Comparison of ENCODE assay signal across 8 mouse cellular contexts in genomic region chr11:60176975-60177657, GRCm38 (mm10). TPM values are rescaled to one million over a fixed set of nuclear protein-coding genes. Genes with fewer than 3 reads are reported as not detected.
A peak's percentile ranks its signal among the peaks of the same experiment; 100 is the strongest.
DNase-seq lines count a peak whose midpoint lies in the region; ATAC-seq and TF ChIP-seq lines count a peak whose summit lies in the region.

No protein-coding gene starts in this region.

- TF ChIP-seq CTCF in kidney, adult 2 months (conservative IDR thresholded peaks at IDR 0.05; ENCODE audit: insufficient read depth, insufficient read length, low read depth, low read length), result no peak

- no peak for TF ChIP-seq POLR2A in kidney, adult 2 months (IDR thresholded peaks at IDR 0.05; ENCODE audit: low read depth, low read length)
- no peak for TF ChIP-seq POLR2A in myocyte (IDR thresholded peaks at IDR 0.05; ENCODE audit: insufficient read length, low read depth)

- peak; percentile 42 for ATAC-seq in limb, embryonic 13.5 days (ENCODE audit: low FRiP score, low read depth)
- ATAC-seq in activated CD4-positive, CD25-positive, alpha-beta regulatory T cell, adult 4 months, result no peak

- no peaks in the 10 kb centered on the region for H3K36me3 ChIP-seq in kidney, adult 2 months (ENCODE audit: control insufficient read depth, insufficient read depth, low read length)
- peaks cover 5% of the 10 kb centered on the region for H3K36me3 ChIP-seq in limb, embryonic 13.5 days
- no peaks in the 10 kb centered on the region for H3K36me3 ChIP-seq in myocyte (ENCODE audit: control insufficient read depth, insufficient read depth)

- H3ac ChIP-seq in myocyte (ENCODE audit: control insufficient read depth, insufficient read length), result peak overlapping the region; percentile 71

- peak overlapping the region; percentile 100 for H3K4me2 ChIP-seq in limb, embryonic 13.5 days (replicated peaks)
- peak overlapping the region; percentile 83 for H3K4me2 ChIP-seq in myocyte (ENCODE audit: low read depth)

- H3K9ac ChIP-seq in limb, embryonic 13.5 days, result peak overlapping the region; percentile 79

- H3K4me3 ChIP-seq in kidney, adult 2 months (ENCODE audit: insufficient read depth, low read depth, low read length), result peak overlapping the region; percentile 48
- peak overlapping the region; percentile 69 for H3K4me3 ChIP-seq in limb, embryonic 13.5 days
- H3K4me3 ChIP-seq in myocyte, result peak overlapping the region; percentile 29

- H3K4me1 ChIP-seq in kidney, adult 2 months (ENCODE audit: control insufficient read depth, insufficient read depth, low read length), result peaks cover 22% of the 10 kb centered on the region
- peaks cover 97% of the 10 kb centered on the region for H3K4me1 ChIP-seq in limb, embryonic 13.5 days

- peaks cover 35% of the 10 kb centered on the region for H3K79me2 ChIP-seq in myocyte (ENCODE audit: control insufficient read depth, insufficient read depth)

- intact Hi-C loops in gastrocnemius, postnatal 14 days (cut with DNase I; ENCODE audit: low total_unique reads), result loop anchor here (5.0 kb wide), 1 partner anchor 35 kb away; no protein-coding TSS in a partner anchor

- H3K27ac ChIP-seq in kidney, adult 2 months (ENCODE audit: insufficient read depth, low read depth, low read length), result peak overlapping the region; percentile 72
- peak overlapping the region; percentile 79 for H3K27ac ChIP-seq in limb, embryonic 13.5 days

- 21% methylated on average over 42 of the region's 42 CpGs for WGBS in kidney, adult 2 months
- 2% methylated on average over 42 of the region's 42 CpGs for WGBS in limb, embryonic 13.5 days

- H3K27me3 ChIP-seq in kidney, adult 2 months (replicated peaks; ENCODE audit: control insufficient read depth, insufficient read depth, low read length), result no peaks in the 10 kb centered on the region
- no peaks in the 10 kb centered on the region for H3K27me3 ChIP-seq in limb, embryonic 13.5 days
- H3K27me3 ChIP-seq in myocyte (ENCODE audit: control insufficient read depth, insufficient read depth, insufficient read length), result no peaks in the 10 kb centered on the region

- H3K9me3 ChIP-seq in limb, embryonic 13.5 days, result no peaks in the 10 kb centered on the region

- DNase-seq in gastrocnemius, adult 18-20 months (ENCODE audit: low spot score), result peak; percentile 29
- DNase-seq in gastrocnemius, postnatal 14 days, result no peak
- peak; percentile 73 for DNase-seq in cerebellum, postnatal 14 days
- DNase-seq in heart, adult 8-10 months (ENCODE audit: low spot score), result peak; percentile 38
- peak; percentile 44 for DNase-seq in kidney, adult 2 months

TF ChIP-seq in myocyte, 11 proteins besides CTCF, POLR2A, EP300 and RAD21:
- TF ChIP-seq MYOD1 (IDR thresholded peaks at IDR 0.05; ENCODE audit: control insufficient read depth in 1 of 3, insufficient read length in 2 of 3, low read depth in 2 of 3) (no peak), TCF3 (IDR thresholded peaks at IDR 0.05; ENCODE audit: insufficient read length, low read depth) (no peak), USF1 (IDR thresholded peaks at IDR 0.05; ENCODE audit: low read depth) (no peak), MAX (IDR thresholded peaks at IDR 0.05; ENCODE audit: low read depth) (no peak), MYOG (IDR thresholded peaks at IDR 0.05; ENCODE audit: control insufficient read depth in 1 of 3, insufficient read depth in 1 of 3, insufficient read length in 2 of 3, low read depth in 2 of 3) (no peak), REST (IDR thresholded peaks at IDR 0.05; ENCODE audit: insufficient read depth, insufficient read length) (no peak), CEBPB (IDR thresholded peaks at IDR 0.05; ENCODE audit: insufficient read depth, poor library complexity, severe bottlenecking) (no peak), E2F4 (IDR thresholded peaks at IDR 0.05; ENCODE audit: insufficient read depth) (no peak), POLR2AphosphoS2 (IDR thresholded peaks at IDR 0.05; ENCODE audit: insufficient read length, low read depth) (no peak), TCF12 (IDR thresholded peaks at IDR 0.05; ENCODE audit: insufficient read depth, poor library complexity, severe bottlenecking) (no peak), SRF (IDR thresholded peaks at IDR 0.05; ENCODE audit: control insufficient read depth, insufficient read length, low read depth) (no peak)

RNA-seq across cellular contexts. Expression of gene Srebf1, which starts 45.3 kb away (rescaled TPM):
- total RNA-seq in gastrocnemius, adult 18-20 months (2021), result 10 to 100 TPM; 32.4 to 35.9 TPM
- 10 to 100 TPM; 20.9 to 24.5 TPM for total RNA-seq in gastrocnemius, postnatal 14 days (2021)
- total RNA-seq in heart, adult 8-10 months (2022), result 10 to 100 TPM; 31.0 to 42.3 (median 36.5) TPM
- polyA plus RNA-seq in kidney, adult 2 months (2012; rRNA removed), result 89.1 and 123 TPM in 2 replicates
- 64.5 and 65.7 TPM in 2 replicates for polyA plus RNA-seq in limb, embryonic 13.5 days (2015; fragmentation: Nextera tagmentation; extraction: Ambion mirVana)
- 192 TPM for polyA plus RNA-seq in myocyte (2012; fragmentation: generic; extraction: Trizol)
- polyA plus RNA-seq in activated CD4-positive, CD25-positive, alpha-beta regulatory T cell, adult 4 months (2017; shearing (Covaris generic)), result 10 to 100 TPM; 23.6 to 35.9 TPM
